Mouse (Mus musculus): ENCODE measurements around the gene Ube2g2.

DNA sequence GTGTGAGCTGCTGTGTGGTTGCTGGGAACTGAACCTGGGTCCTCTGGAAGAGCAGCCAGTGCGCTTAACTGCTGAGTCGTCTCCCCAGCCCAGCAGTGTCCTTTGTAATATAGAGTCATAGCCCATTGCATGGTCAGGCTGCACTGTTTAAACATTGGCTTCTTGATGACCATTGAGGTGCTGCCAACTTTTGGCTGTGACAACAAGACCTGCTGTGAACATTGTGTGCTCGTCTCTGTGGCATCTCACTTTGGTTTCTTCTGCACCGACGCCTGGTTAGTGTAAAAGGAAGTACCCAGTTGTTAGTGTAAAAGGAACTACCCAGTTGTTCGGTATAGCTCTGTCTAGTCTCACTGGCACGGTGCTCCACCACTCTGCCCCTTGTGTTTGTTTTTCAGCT is 4.5 kb downstream of the Ube2g2 start:
- TF ChIP-seq CTCF (conservative IDR thresholded peaks at IDR 0.05; ENCODE audit: low read length) (no peak), NANOG (IDR thresholded peaks at IDR 0.05; ENCODE audit: borderline replicate concordance, low read length) (no peak)
